Mouse (Mus musculus) cerebellum, adult 8-10 months (tissue): ENCODE results near the gene Akna.

Source experiments
- DNase-seq: peaks from one replicate; pipeline ENCODE4 v3.0.0; 2022

Gene Akna

GRCm38 (mm10) chr4:63382676-63383369 lies 20.3 kb downstream of the Akna start:
- no peak for DNase-seq

- no peak for DNase-seq
Observed at GRCm38 (mm10) chr4:63377483-63377882, 25.7 kb downstream of the Akna start.

- no peak for DNase-seq
Observed at GRCm38 (mm10) chr4:63375367-63375766, 27.8 kb downstream of the Akna start.

GRCm38 (mm10) chr4:63374331-63374730 lies 28.8 kb downstream of the Akna start:
- no peak for DNase-seq

- no peak for DNase-seq
Observed at GRCm38 (mm10) chr4:63373404-63373803, 29.8 kb downstream of the Akna start.

- DNase-seq, result no peak
Observed at GRCm38 (mm10) chr4:63371890-63372289, 31.3 kb downstream of the Akna start.

GRCm38 (mm10) chr4:63370897-63371296 lies 32.3 kb downstream of the Akna start:
- no peak for DNase-seq

GRCm38 (mm10) chr4:63368577-63368976 lies 34.6 kb downstream of the Akna start:
- DNase-seq, result peak; percentile 63

GRCm38 (mm10) chr4:63362150-63362549 lies 41.0 kb downstream of the Akna start, which contains the start of gene Orm2:
TSS of gene Orm2 (plus strand) at chr4:63362449.
- no peak for DNase-seq

GRCm38 (mm10) chr4:63359861-63360260 lies 43.3 kb downstream of the Akna start:
- no peak for DNase-seq

- DNase-seq, result no peak
Observed at GRCm38 (mm10) chr4:63356981-63357570, 46.1 kb downstream of the Akna start.

- DNase-seq, result no peak
Observed at GRCm38 (mm10) chr4:63355877-63356665, 47.1 kb downstream of the Akna start, which contains the start of gene Orm3. TSS of gene Orm3 (plus strand) at chr4:63356162.

- no peak for DNase-seq
Observed at GRCm38 (mm10) chr4:63348524-63348923, 54.6 kb downstream of the Akna start.

- DNase-seq, result no peak
Observed at GRCm38 (mm10) chr4:63346659-63347058, 56.5 kb downstream of the Akna start.

GRCm38 (mm10) chr4:63345261-63345660 lies 57.9 kb downstream of the Akna start:
- no peak for DNase-seq

- DNase-seq, result no peak
Observed at GRCm38 (mm10) chr4:63344295-63344694, 58.9 kb downstream of the Akna start, which contains the start of gene Orm1. TSS of gene Orm1 (plus strand) at chr4:63344560.

GRCm38 (mm10) chr4:63343608-63344007 lies 59.5 kb downstream of the Akna start:
- DNase-seq, result no peak

- no peak for DNase-seq
Observed at GRCm38 (mm10) chr4:63342491-63342890, 60.7 kb downstream of the Akna start.

- no peak for DNase-seq
Observed at GRCm38 (mm10) chr4:63338414-63339076, 64.6 kb downstream of the Akna start.

GRCm38 (mm10) chr4:63333403-63333802 lies 69.8 kb downstream of the Akna start:
- no peak for DNase-seq

- DNase-seq, result no peak
Observed at GRCm38 (mm10) chr4:63323275-63323815, 79.8 kb downstream of the Akna start.

- peak; percentile 59 for DNase-seq
Observed at GRCm38 (mm10) chr4:63319566-63319965, 83.6 kb downstream of the Akna start.
